Mouse (Mus musculus): ENCODE results near the gene Ccnd3. TPM values are rescaled to one million over a fixed set of nuclear protein-coding genes. Genes with fewer than 3 reads are reported as not detected.

The Ccnd3 gene
- polyA plus RNA-seq, 1 experiment from 2014 or later = 214 TPM

DNA sequence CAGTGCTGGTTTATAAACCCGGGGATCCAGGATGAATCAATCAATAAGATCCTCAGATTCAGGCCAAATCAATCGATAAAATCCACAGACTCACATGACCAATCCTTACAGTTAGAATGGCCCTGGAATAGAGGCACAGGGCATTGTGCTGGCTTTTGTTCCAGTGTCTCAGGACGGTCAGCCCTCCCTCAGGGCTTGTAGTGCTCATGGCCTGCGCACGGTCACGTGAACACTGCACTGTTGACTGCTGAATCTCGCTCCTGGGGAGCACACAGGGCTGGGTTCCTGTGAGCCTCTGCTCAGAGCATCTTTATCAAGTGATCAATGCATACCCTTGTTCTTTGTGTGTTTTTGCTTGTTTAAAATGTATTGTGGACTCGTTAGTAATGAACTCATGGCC lies 24.1 kb downstream of the Ccnd3 start:
- Histone ChIP-seq H3K4me3 (ENCODE audit: low read depth, low read length) (no peak overlapping the region), H3K36me3 (ENCODE audit: insufficient read depth, low read length) (no peaks in the 10 kb centered on the region), H3K9me3 (ENCODE audit: low read length) (no peaks in the 10 kb centered on the region), H3K4me1 (ENCODE audit: insufficient read depth, low read depth, low read length) (peaks cover 22% of the 10 kb centered on the region), H3K27ac (ENCODE audit: low read length) (no peak overlapping the region), H3K27me3 (replicated peaks; ENCODE audit: insufficient read depth, low read length) (no peaks in the 10 kb centered on the region), H3K9ac (replicated peaks; ENCODE audit: low read depth) (no peak overlapping the region), H3K4me2 (replicated peaks; ENCODE audit: low read depth, low read length) (no peak overlapping the region)
- ATAC-seq (no peak), DNase-seq (ENCODE audit: low spot score) (no peak)
- 70% methylated on average over 8 of the region's 8 CpGs for WGBS
- TF ChIP-seq CTCF (IDR thresholded peaks at IDR 0.05) (no peak), EP300 (IDR thresholded peaks at IDR 0.05) (no peak)

- H3K4me2 ChIP-seq (replicated peaks; ENCODE audit: low read depth, low read length) = no peak overlapping the region
- TF ChIP-seq EP300 (IDR thresholded peaks at IDR 0.05) = no peak
- no peak for TF ChIP-seq CTCF (IDR thresholded peaks at IDR 0.05)
- no peaks in the 10 kb centered on the region for H3K9me3 ChIP-seq (ENCODE audit: low read length)
- H3K4me3 ChIP-seq (ENCODE audit: low read depth, low read length) = no peak overlapping the region
- DNase-seq (ENCODE audit: low spot score) (no peak), ATAC-seq (no peak)
- no peaks in the 10 kb centered on the region for H3K27me3 ChIP-seq (replicated peaks; ENCODE audit: insufficient read depth, low read length)
- H3K27ac ChIP-seq (ENCODE audit: low read length) = no peak overlapping the region
- H3K9ac ChIP-seq (replicated peaks; ENCODE audit: low read depth) = no peak overlapping the region
- no peaks in the 10 kb centered on the region for H3K36me3 ChIP-seq (ENCODE audit: insufficient read depth, low read length)
- peaks cover 20% of the 10 kb centered on the region for H3K4me1 ChIP-seq (ENCODE audit: insufficient read depth, low read depth, low read length)
- WGBS = 95% methylated on average over 11 of the region's 11 CpGs
Observed at GRCm38 (mm10) chr17:47529595-47529994, 24.7 kb downstream of the Ccnd3 start.

GRCm38 (mm10) chr17:47531387-47531818 lies 26.6 kb downstream of the Ccnd3 start:
- H3K4me3 ChIP-seq (ENCODE audit: low read depth, low read length) = no peak overlapping the region
- H3K9ac ChIP-seq (replicated peaks; ENCODE audit: low read depth) = no peak overlapping the region
- no peak for ATAC-seq
- no peaks in the 10 kb centered on the region for H3K27me3 ChIP-seq (replicated peaks; ENCODE audit: insufficient read depth, low read length)
- H3K36me3 ChIP-seq (ENCODE audit: insufficient read depth, low read length) = no peaks in the 10 kb centered on the region
- H3K27ac ChIP-seq (ENCODE audit: low read length) = no peak overlapping the region
- H3K4me1 ChIP-seq (ENCODE audit: insufficient read depth, low read depth, low read length) = peaks cover 19% of the 10 kb centered on the region
- no peak for DNase-seq (ENCODE audit: low spot score)
- no peaks in the 10 kb centered on the region for H3K9me3 ChIP-seq (ENCODE audit: low read length)
- TF ChIP-seq CTCF (IDR thresholded peaks at IDR 0.05) = no peak
- no peak for TF ChIP-seq EP300 (IDR thresholded peaks at IDR 0.05)
- 66% methylated on average over 10 of the region's 10 CpGs for WGBS
- H3K4me2 ChIP-seq (replicated peaks; ENCODE audit: low read depth, low read length) = no peak overlapping the region

DNA sequence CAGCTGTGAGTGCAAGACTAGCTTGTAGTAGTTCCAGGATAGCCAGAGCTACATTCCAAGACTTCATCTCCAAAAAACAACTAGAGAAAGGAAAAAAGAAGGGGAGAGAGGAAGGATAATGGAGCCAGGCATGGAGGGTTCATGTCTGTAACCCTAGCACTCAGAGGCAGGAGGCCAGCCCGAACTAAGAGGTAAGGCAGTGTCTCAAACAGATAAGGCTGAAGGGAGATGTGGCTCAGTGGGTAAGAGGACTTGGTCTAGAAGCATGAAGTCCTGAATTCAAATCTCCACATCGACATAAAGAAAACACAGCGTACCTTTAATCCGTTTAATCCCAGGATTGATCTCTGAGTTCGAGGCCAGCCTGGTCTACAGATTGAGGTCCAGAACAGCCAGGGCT lies 27.5 kb downstream of the Ccnd3 start:
- DNase-seq (ENCODE audit: low spot score) = no peak
- Histone ChIP-seq H3K4me3 (ENCODE audit: low read depth, low read length) (no peak overlapping the region), H3K9me3 (ENCODE audit: low read length) (no peaks in the 10 kb centered on the region), H3K27me3 (replicated peaks; ENCODE audit: insufficient read depth, low read length) (no peaks in the 10 kb centered on the region), H3K4me2 (replicated peaks; ENCODE audit: low read depth, low read length) (no peak overlapping the region), H3K36me3 (ENCODE audit: insufficient read depth, low read length) (no peaks in the 10 kb centered on the region), H3K9ac (replicated peaks; ENCODE audit: low read depth) (no peak overlapping the region), H3K27ac (ENCODE audit: low read length) (no peak overlapping the region), H3K4me1 (ENCODE audit: insufficient read depth, low read depth, low read length) (peaks cover 10% of the 10 kb centered on the region; the same call in 1 of the 2 replicates)
- 92% methylated on average over 5 of the region's 5 CpGs for WGBS
- no peak for TF ChIP-seq EP300 (IDR thresholded peaks at IDR 0.05)
- no peak for TF ChIP-seq CTCF (IDR thresholded peaks at IDR 0.05)
- no peak for ATAC-seq

DNA sequence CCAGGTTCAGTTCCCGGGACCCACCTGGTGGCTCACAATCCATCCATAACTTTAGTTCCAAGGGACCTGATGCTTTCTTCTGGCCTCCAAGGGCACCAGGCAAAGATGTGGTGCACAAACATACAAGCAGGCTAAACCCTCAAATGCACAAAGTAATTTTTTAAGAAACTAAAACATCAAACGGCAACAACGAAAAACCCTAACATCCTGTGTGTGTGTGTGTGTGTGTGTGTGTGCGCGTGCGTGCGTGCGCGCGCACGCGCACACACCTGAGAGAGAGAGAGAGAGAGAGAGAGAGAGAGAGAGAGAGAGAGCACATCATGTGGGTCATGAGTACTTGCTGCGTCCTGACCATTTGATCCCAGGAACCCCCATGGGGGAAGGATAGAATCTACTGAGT lies 28.8 kb downstream of the Ccnd3 start:
- H3K4me2 ChIP-seq (replicated peaks; ENCODE audit: low read depth, low read length) = no peak overlapping the region
- peaks cover 3% of the 10 kb centered on the region; the same call in 1 of the 2 replicates for H3K4me1 ChIP-seq (ENCODE audit: insufficient read depth, low read depth, low read length)
- H3K9ac ChIP-seq (replicated peaks; ENCODE audit: low read depth) = no peak overlapping the region
- H3K4me3 ChIP-seq (ENCODE audit: low read depth, low read length) = no peak overlapping the region
- H3K36me3 ChIP-seq (ENCODE audit: insufficient read depth, low read length) = no peaks in the 10 kb centered on the region
- no peaks in the 10 kb centered on the region for H3K27me3 ChIP-seq (replicated peaks; ENCODE audit: insufficient read depth, low read length)
- ATAC-seq (no peak), DNase-seq (ENCODE audit: low spot score) (no peak)
- TF ChIP-seq EP300 (IDR thresholded peaks at IDR 0.05) (no peak), CTCF (IDR thresholded peaks at IDR 0.05) (no peak)
- 95% methylated on average over 13 of the region's 13 CpGs for WGBS
- no peaks in the 10 kb centered on the region for H3K9me3 ChIP-seq (ENCODE audit: low read length)
- H3K27ac ChIP-seq (ENCODE audit: low read length) = no peak overlapping the region

GRCm38 (mm10) chr17:47535812-47536236 lies 31.0 kb downstream of the Ccnd3 start:
- no peak overlapping the region for H3K27ac ChIP-seq (ENCODE audit: low read length)
- no peak overlapping the region for H3K4me2 ChIP-seq (replicated peaks; ENCODE audit: low read depth, low read length)
- no peak for TF ChIP-seq CTCF (IDR thresholded peaks at IDR 0.05)
- TF ChIP-seq EP300 (IDR thresholded peaks at IDR 0.05) = no peak
- no peaks in the 10 kb centered on the region for H3K36me3 ChIP-seq (ENCODE audit: insufficient read depth, low read length)
- DNase-seq (ENCODE audit: low spot score) = no peak
- no peaks in the 10 kb centered on the region for H3K4me1 ChIP-seq (ENCODE audit: insufficient read depth, low read depth, low read length)
- H3K9me3 ChIP-seq (ENCODE audit: low read length) = no peaks in the 10 kb centered on the region
- WGBS = 65% methylated on average over 9 of the region's 9 CpGs
- ATAC-seq = no peak
- H3K4me3 ChIP-seq (ENCODE audit: low read depth, low read length) = no peak overlapping the region
- no peaks in the 10 kb centered on the region for H3K27me3 ChIP-seq (replicated peaks; ENCODE audit: insufficient read depth, low read length)
- no peak overlapping the region for H3K9ac ChIP-seq (replicated peaks; ENCODE audit: low read depth)

- no peak overlapping the region for H3K4me3 ChIP-seq (ENCODE audit: low read depth, low read length)
- 66% methylated on average over 3 of the region's 3 CpGs for WGBS
- no peak for DNase-seq (ENCODE audit: low spot score)
- no peak overlapping the region for H3K4me2 ChIP-seq (replicated peaks; ENCODE audit: low read depth, low read length)
- no peaks in the 10 kb centered on the region for H3K4me1 ChIP-seq (ENCODE audit: insufficient read depth, low read depth, low read length)
- no peaks in the 10 kb centered on the region for H3K36me3 ChIP-seq (ENCODE audit: insufficient read depth, low read length)
- no peaks in the 10 kb centered on the region for H3K9me3 ChIP-seq (ENCODE audit: low read length)
- ATAC-seq = no peak
- no peak overlapping the region for H3K9ac ChIP-seq (replicated peaks; ENCODE audit: low read depth)
- TF ChIP-seq CTCF (IDR thresholded peaks at IDR 0.05) = no peak
- TF ChIP-seq EP300 (IDR thresholded peaks at IDR 0.05) = no peak
- H3K27ac ChIP-seq (ENCODE audit: low read length) = no peak overlapping the region
- no peaks in the 10 kb centered on the region for H3K27me3 ChIP-seq (replicated peaks; ENCODE audit: insufficient read depth, low read length)
Observed at GRCm38 (mm10) chr17:47538049-47538448, 33.2 kb downstream of the Ccnd3 start.
